Mouse (Mus musculus) heart, embryonic 16.5 days (tissue): ENCODE measurements at regions not wholly inside any gene's neighbourhood (a gene's known extent, or its start where the extent isn't known, plus 50 kb on each side); places are given as distances from the start of the nearest gene placed in this dataset.
A peak's percentile ranks its signal among the peaks of the same experiment; 100 is the strongest.

Experiments
- ATAC-seq: fragments of 200-750 bp; cut with Nextera tagmentation; replicated peaks from 2 replicates; pipeline ENCODE4 v1.8.0; 2017; ENCODE audit warnings: moderate number of reproducible peaks; ENCODE audit not compliant: insufficient read depth, low FRiP score; ENCODE audit errors: extremely low read depth
- H3K27ac ChIP-seq: fragments of 300-500 bp; sonication (generic); 2 replicates; pipeline ENCODE4 v1.5.1; 2014; ENCODE audit warnings: mild to moderate bottlenecking, low read length, control low read depth, moderate library complexity
- H3K27me3 ChIP-seq: fragments of 300-500 bp; sonication (generic); 2 replicates; pipeline ENCODE4 v1.6.1; 2014; ENCODE audit warnings: low read length, mixed read lengths; ENCODE audit not compliant: control insufficient read depth, insufficient read depth
- H3K36me3 ChIP-seq: fragments of 300-500 bp; sonication (generic); 2 replicates; pipeline ENCODE4 v1.6.1; 2014; ENCODE audit not compliant: control insufficient read depth, insufficient read depth
- H3K4me1 ChIP-seq: fragments of 300-500 bp; sonication (generic); 2 replicates; pipeline ENCODE4 v1.6.1; 2014; ENCODE audit warnings: low read length, mixed read lengths; ENCODE audit not compliant: control insufficient read depth, insufficient read depth
- H3K4me2 ChIP-seq: fragments of 300-500 bp; sonication (generic); 2 replicates; pipeline ENCODE4 v1.6.1; 2014; ENCODE audit warnings: low read depth, mild to moderate bottlenecking, control low read depth, low read length
- H3K4me3 ChIP-seq: fragments of 300-500 bp; sonication (generic); 2 replicates; pipeline ENCODE4 v1.5.1; 2014; ENCODE audit warnings: mild to moderate bottlenecking, control low read depth, low read length
- H3K9ac ChIP-seq: fragments of 300-500 bp; sonication (generic); 2 replicates; pipeline ENCODE4 v1.6.1; 2014; ENCODE audit warnings: low read length, control low read depth
- H3K9me3 ChIP-seq: fragments of 300-500 bp; sonication (generic); replicated peaks from 2 replicates; pipeline ENCODE4 v1.6.1; 2016; ENCODE audit warnings: low read length; ENCODE audit not compliant: control insufficient read depth
- WGBS: fragments of 180-500 bp; shearing (Covaris S2); extraction: QIAGEN DNeasy Blood & Tissue Kit; methylation state at CpG from one replicate; pipeline ENCODE4 v1.1.7; 2014; 5-methylcytosine and 5-hydroxymethylcytosine counted together

DNA sequence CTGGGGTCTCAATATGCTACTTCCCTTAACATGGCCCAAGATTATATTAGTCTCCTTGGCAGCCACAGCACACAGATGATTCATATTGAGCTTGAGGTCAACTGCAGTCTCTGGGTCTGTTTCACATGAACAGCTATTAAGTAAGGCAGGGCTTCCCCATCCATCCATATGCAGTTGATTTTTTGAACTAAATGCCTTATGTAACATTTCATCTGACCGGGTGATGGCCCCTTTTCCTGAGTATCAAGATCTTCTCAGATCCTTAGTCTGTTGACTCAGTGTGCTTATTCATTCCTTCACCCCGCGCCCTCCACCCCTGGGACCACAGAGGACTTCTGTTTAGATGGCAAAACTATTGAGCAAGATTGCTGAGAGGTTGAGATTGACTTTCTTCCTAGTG lies 202.7 kb downstream of the Cyp26b1 start:
- Histone ChIP-seq H3K4me1 (peaks cover 5% of the 10 kb centered on the region), H3K27ac (no peak overlapping the region), H3K27me3 (peaks cover 3% of the 10 kb centered on the region; the same call in 1 of the 2 replicates), H3K9me3 (no peaks in the 10 kb centered on the region), H3K9ac (no peak overlapping the region), H3K4me3 (no peak overlapping the region), H3K36me3 (no peaks in the 10 kb centered on the region), H3K4me2 (no peak overlapping the region)
- WGBS, result 88% methylated on average over 3 of the region's 3 CpGs
- no peak for ATAC-seq

DNA sequence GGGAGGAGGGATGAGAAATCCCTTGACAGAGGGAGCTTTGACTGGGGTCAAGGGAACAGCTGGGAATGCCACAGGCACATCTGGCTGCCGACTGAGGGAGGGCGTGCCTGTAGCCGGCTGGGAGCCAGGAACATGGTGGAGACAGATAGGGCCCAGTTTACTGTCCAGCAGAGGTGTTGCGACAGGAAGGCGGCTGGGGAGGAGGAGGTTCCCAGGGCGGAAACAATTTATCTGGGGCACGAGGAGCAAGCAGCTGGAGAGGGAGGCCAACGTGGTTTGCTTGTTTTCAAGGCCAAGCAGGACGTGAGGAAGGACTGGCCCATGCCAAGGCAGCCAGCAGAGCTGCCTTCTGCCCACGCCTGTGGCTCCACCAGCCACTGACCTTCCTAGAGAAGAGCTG lies 208.0 kb downstream of the Cyp26b1 start:
- Histone ChIP-seq H3K4me2 (no peak overlapping the region), H3K36me3 (no peaks in the 10 kb centered on the region), H3K9me3 (no peaks in the 10 kb centered on the region), H3K4me1 (peaks cover 8% of the 10 kb centered on the region), H3K4me3 (no peak overlapping the region), H3K27me3 (peaks cover 3% of the 10 kb centered on the region), H3K9ac (no peak overlapping the region), H3K27ac (no peak overlapping the region)
- ATAC-seq, result peak; percentile 49
- 9% methylated on average over 10 of the region's 10 CpGs for WGBS

DNA sequence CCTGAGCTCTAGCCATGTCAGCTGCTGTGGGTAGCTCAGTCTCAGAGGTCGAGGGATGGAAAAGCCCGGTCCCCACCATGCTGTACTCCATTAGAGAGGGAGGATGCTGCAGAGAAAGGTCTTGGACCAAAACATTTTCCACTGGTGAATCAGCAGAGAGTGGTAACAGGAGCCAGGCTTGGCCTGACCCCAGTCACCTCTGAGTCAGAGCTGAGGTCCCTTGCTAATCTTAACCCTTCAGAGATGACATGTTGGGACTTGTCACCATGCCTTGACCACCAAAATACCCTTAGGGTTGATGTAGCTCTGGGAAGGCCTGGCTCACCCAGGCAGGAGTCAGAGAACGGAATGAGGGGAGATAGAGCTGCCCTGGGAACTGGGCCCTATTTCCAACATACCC lies 210.0 kb downstream of the Cyp26b1 start:
- no peak for ATAC-seq
- Histone ChIP-seq H3K4me2 (no peak overlapping the region), H3K27ac (no peak overlapping the region), H3K4me1 (peaks cover 8% of the 10 kb centered on the region), H3K4me3 (no peak overlapping the region), H3K9me3 (no peaks in the 10 kb centered on the region), H3K9ac (no peak overlapping the region), H3K36me3 (no peaks in the 10 kb centered on the region), H3K27me3 (peaks cover 3% of the 10 kb centered on the region)
- 67% methylated on average over 3 of the region's 3 CpGs for WGBS

- Histone ChIP-seq H3K4me2 (no peak overlapping the region), H3K9me3 (no peaks in the 10 kb centered on the region), H3K4me1 (peaks cover 8% of the 10 kb centered on the region), H3K27me3 (peaks cover 3% of the 10 kb centered on the region), H3K9ac (no peak overlapping the region), H3K4me3 (no peak overlapping the region), H3K27ac (no peak overlapping the region), H3K36me3 (no peaks in the 10 kb centered on the region)
- 78% methylated on average over 3 of the region's 3 CpGs for WGBS
- ATAC-seq, result no peak
Observed at GRCm38 (mm10) chr6:84383141-84383540, 210.6 kb downstream of the Cyp26b1 start.

DNA sequence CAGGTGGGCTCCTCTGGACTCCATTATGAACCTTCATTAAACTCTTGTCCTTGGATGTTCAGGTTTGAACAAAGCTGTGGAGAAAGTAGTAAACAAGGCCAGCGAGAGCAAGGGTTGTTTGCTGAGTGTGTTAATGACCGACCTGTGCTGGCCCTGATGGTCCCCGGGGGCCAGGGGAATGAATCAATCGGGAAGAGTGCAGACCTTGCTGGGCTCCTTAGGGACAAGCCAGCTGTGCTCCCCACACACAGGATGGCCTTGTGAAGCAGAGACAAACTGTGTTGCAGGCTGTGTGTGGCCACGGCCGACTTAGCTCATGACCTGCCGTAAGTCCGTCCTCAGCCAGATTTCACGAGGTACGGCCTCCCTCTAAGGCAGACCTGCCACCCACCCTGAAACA lies 212.1 kb downstream of the Cyp26b1 start:
- ATAC-seq, result no peak
- 84% methylated on average over 10 of the region's 10 CpGs for WGBS

GRCm38 (mm10) chr6:84376666-84377065 lies 217.0 kb downstream of the Cyp26b1 start:
- Histone ChIP-seq H3K4me2 (no peak overlapping the region), H3K27ac (no peak overlapping the region), H3K4me1 (no peaks in the 10 kb centered on the region), H3K4me3 (no peak overlapping the region), H3K9me3 (no peaks in the 10 kb centered on the region), H3K9ac (no peak overlapping the region), H3K36me3 (no peaks in the 10 kb centered on the region), H3K27me3 (peaks cover 16% of the 10 kb centered on the region)
- no peak for ATAC-seq
- WGBS, result 71% methylated on average over 11 of the region's 11 CpGs

More for the DNA sequence above, 212.1 kb downstream of the Cyp26b1 start:
- Histone ChIP-seq H3K9ac (no peak overlapping the region), H3K36me3 (no peaks in the 10 kb centered on the region), H3K4me3 (no peak overlapping the region), H3K27ac (no peak overlapping the region), H3K4me1 (peaks cover 8% of the 10 kb centered on the region), H3K4me2 (no peak overlapping the region), H3K9me3 (no peaks in the 10 kb centered on the region), H3K27me3 (peaks cover 5% of the 10 kb centered on the region)

GRCm38 (mm10) chr6:84375498-84375897 lies 218.2 kb downstream of the Cyp26b1 start:
- ATAC-seq, result no peak
- H3K36me3 ChIP-seq, result no peaks in the 10 kb centered on the region
- no peak overlapping the region for H3K4me3 ChIP-seq
- no peaks in the 10 kb centered on the region for H3K9me3 ChIP-seq
- peaks cover 16% of the 10 kb centered on the region for H3K27me3 ChIP-seq
- no peaks in the 10 kb centered on the region for H3K4me1 ChIP-seq
- H3K27ac ChIP-seq, result no peak overlapping the region
- no peak overlapping the region for H3K4me2 ChIP-seq
- no peak overlapping the region for H3K9ac ChIP-seq
- WGBS, result 13% methylated on average over 8 of the region's 8 CpGs

DNA sequence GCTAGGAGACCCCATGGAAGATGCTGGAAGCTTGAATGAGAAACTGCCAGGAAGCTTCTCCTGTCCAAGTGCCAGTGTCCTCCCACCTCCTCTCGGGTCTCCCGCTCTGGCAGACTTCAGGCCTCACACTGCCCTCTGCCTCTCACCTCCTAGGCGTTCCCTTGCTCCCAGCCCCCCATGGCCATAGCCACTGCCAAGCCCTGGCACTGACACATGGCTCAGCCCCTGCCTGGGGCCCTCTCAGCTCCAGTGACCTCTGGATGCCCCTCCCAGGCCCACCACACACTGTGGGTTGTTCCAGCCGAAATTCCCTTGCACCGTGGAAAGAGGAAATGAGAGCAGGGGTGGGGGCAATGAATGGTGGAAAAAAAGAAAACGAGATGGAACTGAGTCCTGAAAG lies 227.3 kb downstream of the Cyp26b1 start:
- peaks cover 4% of the 10 kb centered on the region; the same call in 1 of the 2 replicates for H3K27me3 ChIP-seq
- no peak overlapping the region for H3K9ac ChIP-seq
- WGBS, result 27% methylated on average over 6 of the region's 6 CpGs
- no peak overlapping the region for H3K27ac ChIP-seq
- H3K36me3 ChIP-seq, result no peaks in the 10 kb centered on the region
- H3K4me1 ChIP-seq, result no peaks in the 10 kb centered on the region
- H3K9me3 ChIP-seq, result no peaks in the 10 kb centered on the region
- no peak; the same call in 1 of the 2 replicates for ATAC-seq
- no peak overlapping the region for H3K4me2 ChIP-seq
- no peak overlapping the region for H3K4me3 ChIP-seq

DNA sequence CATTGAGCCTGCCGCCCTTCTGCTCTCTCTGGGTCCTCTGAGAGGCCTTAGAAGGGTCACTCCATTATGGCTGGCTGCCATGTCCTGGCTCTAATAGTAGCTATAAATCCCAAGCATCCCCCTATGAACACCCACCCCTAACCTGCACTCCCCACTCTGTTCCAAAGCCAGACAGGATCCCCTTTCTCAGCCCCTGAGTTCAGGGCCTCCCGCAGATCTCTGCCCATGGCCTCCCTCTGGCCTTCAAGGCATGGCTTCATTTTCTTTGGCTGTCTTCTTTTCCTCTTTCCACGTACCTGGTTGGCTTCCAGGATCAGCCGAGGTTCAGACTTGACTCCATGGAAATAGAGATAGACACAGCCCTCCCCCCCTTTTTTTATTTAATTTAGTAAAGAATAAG lies 227.8 kb downstream of the Cyp26b1 start:
- Histone ChIP-seq H3K27ac (no peak overlapping the region), H3K9ac (no peak overlapping the region), H3K4me2 (no peak overlapping the region), H3K4me1 (no peaks in the 10 kb centered on the region), H3K4me3 (no peak overlapping the region), H3K36me3 (no peaks in the 10 kb centered on the region), H3K9me3 (no peaks in the 10 kb centered on the region), H3K27me3 (peaks cover 4% of the 10 kb centered on the region; the same call in 1 of the 2 replicates)
- WGBS, result 62% methylated on average over 4 of the region's 4 CpGs
- ATAC-seq, result no peak

DNA sequence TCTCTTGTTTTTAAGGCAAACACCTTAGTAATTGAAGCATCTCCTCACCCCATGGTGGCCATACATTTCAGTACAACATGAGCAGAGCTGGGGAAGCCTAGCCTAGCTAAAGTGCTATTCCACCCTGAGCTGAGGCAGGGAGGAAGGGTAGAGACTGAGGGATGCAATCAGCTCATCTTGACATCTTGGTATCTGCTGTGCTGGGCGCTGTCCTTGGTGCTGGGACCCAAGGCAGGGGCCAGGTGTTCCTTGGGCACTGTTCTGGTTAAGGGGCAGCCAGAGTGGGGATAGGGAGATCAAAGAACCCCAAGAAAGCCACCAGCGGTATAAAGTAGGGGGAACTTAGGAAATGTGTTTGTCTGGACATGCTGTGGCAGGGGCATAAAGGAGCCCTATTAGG lies 228.7 kb downstream of the Cyp26b1 start:
- Histone ChIP-seq H3K27ac (no peak overlapping the region), H3K4me3 (no peak overlapping the region), H3K4me2 (no peak overlapping the region), H3K9me3 (no peaks in the 10 kb centered on the region), H3K9ac (no peak overlapping the region), H3K4me1 (no peaks in the 10 kb centered on the region), H3K27me3 (peaks cover 4% of the 10 kb centered on the region; the same call in 1 of the 2 replicates), H3K36me3 (no peaks in the 10 kb centered on the region)
- 8% methylated on average over 2 of the region's 2 CpGs for WGBS
- ATAC-seq, result no peak
